Mouse (Mus musculus): Measurements from ENCODE around the gene Fndc8. TPM values are rescaled to one million over a fixed set of nuclear protein-coding genes. Genes with fewer than 3 reads are reported as not detected.
A peak's percentile ranks its signal among the peaks of the same experiment; 100 is the strongest.
"Not testable (repeated sequence)": the region's sequence is repeated elsewhere in the genome, so short reads cannot be mapped to it uniquely, and the experiment has no call there.

Fndc8 gene
- polyA plus RNA-seq, 1 experiment from 2014 or later: 0.24 TPM

DNA sequence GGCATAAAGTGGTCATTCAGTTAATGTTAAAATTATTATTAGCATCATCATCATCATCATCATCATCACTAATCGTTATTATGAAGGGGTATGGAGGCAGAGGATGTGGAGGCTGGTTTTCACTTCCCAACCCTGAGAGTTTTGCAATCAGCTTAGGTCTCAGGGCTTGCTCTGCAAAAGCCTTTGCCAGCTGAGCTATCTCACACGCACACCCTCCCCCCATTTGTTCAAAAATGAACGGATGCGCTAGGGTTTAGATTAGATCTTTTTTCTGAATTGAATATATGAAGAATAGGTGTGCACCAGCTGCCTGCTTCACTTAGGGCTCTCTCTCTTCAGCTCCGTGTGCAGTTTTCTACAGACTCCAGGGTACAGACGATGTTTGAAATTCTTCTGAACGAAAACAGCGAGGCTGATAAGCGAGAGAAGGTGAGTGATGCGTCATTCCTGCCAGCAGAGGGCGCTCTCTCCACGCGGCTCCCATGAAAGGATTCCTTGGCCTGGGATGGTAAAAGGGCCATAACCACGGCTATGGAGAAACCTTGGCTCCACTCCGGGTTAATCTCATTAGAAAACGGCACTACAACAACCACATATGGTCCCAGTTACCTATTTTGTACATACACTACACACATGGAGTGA is 22.9 kb downstream of the Fndc8 start:
- H3K27me3 ChIP-seq (replicated peaks; ENCODE audit: insufficient read depth, low read length): no peaks in the 10 kb centered on the region
- H3K4me1 ChIP-seq (ENCODE audit: insufficient read depth, low read depth, low read length): no peaks in the 10 kb centered on the region
- H3K27ac ChIP-seq (ENCODE audit: low read length): no peak overlapping the region
- H3K4me2 ChIP-seq (replicated peaks; ENCODE audit: low read depth, low read length): no peak overlapping the region
- ATAC-seq (peak; percentile 57), DNase-seq (ENCODE audit: low spot score) (peak; percentile 73)
- no peaks in the 10 kb centered on the region for H3K9me3 ChIP-seq (ENCODE audit: low read length)
- no peak overlapping the region for H3K4me3 ChIP-seq (ENCODE audit: low read depth, low read length)
- WGBS: 4% methylated on average over 16 of the region's 16 CpGs
- no peaks in the 10 kb centered on the region for H3K36me3 ChIP-seq (ENCODE audit: insufficient read depth, low read length)
- TF ChIP-seq CTCF (IDR thresholded peaks at IDR 0.05) (peak; percentile 99), EP300 (IDR thresholded peaks at IDR 0.05) (no peak)
- H3K9ac ChIP-seq (replicated peaks; ENCODE audit: low read depth): no peak overlapping the region

GRCm38 (mm10) chr11:82920768-82921167 is 28.8 kb downstream of the Fndc8 start:
- H3K4me1 ChIP-seq (ENCODE audit: insufficient read depth, low read depth, low read length): no peaks in the 10 kb centered on the region
- no peak for TF ChIP-seq EP300 (IDR thresholded peaks at IDR 0.05)
- no peak for TF ChIP-seq CTCF (IDR thresholded peaks at IDR 0.05)
- 28% methylated on average over 10 of the region's 10 CpGs for WGBS
- no peaks in the 10 kb centered on the region for H3K9me3 ChIP-seq (ENCODE audit: low read length)
- H3K27me3 ChIP-seq (replicated peaks; ENCODE audit: insufficient read depth, low read length): no peaks in the 10 kb centered on the region
- H3K36me3 ChIP-seq (ENCODE audit: insufficient read depth, low read length): no peaks in the 10 kb centered on the region
- H3K4me3 ChIP-seq (ENCODE audit: low read depth, low read length): no peak overlapping the region
- H3K9ac ChIP-seq (replicated peaks; ENCODE audit: low read depth): no peak overlapping the region
- no peak for DNase-seq (ENCODE audit: low spot score)
- ATAC-seq: no peak
- no peak overlapping the region for H3K27ac ChIP-seq (ENCODE audit: low read length)
- H3K4me2 ChIP-seq (replicated peaks; ENCODE audit: low read depth, low read length): no peak overlapping the region

GRCm38 (mm10) chr11:82921691-82922090 is 29.8 kb downstream of the Fndc8 start:
- H3K27ac ChIP-seq (ENCODE audit: low read length): no peak overlapping the region
- H3K36me3 ChIP-seq (ENCODE audit: insufficient read depth, low read length): no peaks in the 10 kb centered on the region
- no peaks in the 10 kb centered on the region for H3K27me3 ChIP-seq (replicated peaks; ENCODE audit: insufficient read depth, low read length)
- 76% methylated on average over 4 of the region's 4 CpGs for WGBS
- H3K4me2 ChIP-seq (replicated peaks; ENCODE audit: low read depth, low read length): no peak overlapping the region
- H3K4me1 ChIP-seq (ENCODE audit: insufficient read depth, low read depth, low read length): no peaks in the 10 kb centered on the region
- TF ChIP-seq EP300 (IDR thresholded peaks at IDR 0.05) (no peak), CTCF (IDR thresholded peaks at IDR 0.05) (no peak)
- H3K9me3 ChIP-seq (ENCODE audit: low read length): no peaks in the 10 kb centered on the region
- no peak overlapping the region for H3K9ac ChIP-seq (replicated peaks; ENCODE audit: low read depth)
- H3K4me3 ChIP-seq (ENCODE audit: low read depth, low read length): no peak overlapping the region
- DNase-seq (ENCODE audit: low spot score) (no peak), ATAC-seq (no peak)

GRCm38 (mm10) chr11:82923910-82924309 is 32.0 kb downstream of the Fndc8 start:
- H3K4me3 ChIP-seq (ENCODE audit: low read depth, low read length); H3K9ac ChIP-seq (replicated peaks; ENCODE audit: low read depth); DNase-seq (ENCODE audit: low spot score); ATAC-seq; H3K27me3 ChIP-seq (replicated peaks; ENCODE audit: insufficient read depth, low read length); H3K36me3 ChIP-seq (ENCODE audit: insufficient read depth, low read length); H3K27ac ChIP-seq (ENCODE audit: low read length); H3K4me2 ChIP-seq (replicated peaks; ENCODE audit: low read depth, low read length); H3K9me3 ChIP-seq (ENCODE audit: low read length); H3K4me1 ChIP-seq (ENCODE audit: insufficient read depth, low read depth, low read length): not testable (repeated sequence)
- 34% methylated on average over 6 of the region's 6 CpGs for WGBS

DNA sequence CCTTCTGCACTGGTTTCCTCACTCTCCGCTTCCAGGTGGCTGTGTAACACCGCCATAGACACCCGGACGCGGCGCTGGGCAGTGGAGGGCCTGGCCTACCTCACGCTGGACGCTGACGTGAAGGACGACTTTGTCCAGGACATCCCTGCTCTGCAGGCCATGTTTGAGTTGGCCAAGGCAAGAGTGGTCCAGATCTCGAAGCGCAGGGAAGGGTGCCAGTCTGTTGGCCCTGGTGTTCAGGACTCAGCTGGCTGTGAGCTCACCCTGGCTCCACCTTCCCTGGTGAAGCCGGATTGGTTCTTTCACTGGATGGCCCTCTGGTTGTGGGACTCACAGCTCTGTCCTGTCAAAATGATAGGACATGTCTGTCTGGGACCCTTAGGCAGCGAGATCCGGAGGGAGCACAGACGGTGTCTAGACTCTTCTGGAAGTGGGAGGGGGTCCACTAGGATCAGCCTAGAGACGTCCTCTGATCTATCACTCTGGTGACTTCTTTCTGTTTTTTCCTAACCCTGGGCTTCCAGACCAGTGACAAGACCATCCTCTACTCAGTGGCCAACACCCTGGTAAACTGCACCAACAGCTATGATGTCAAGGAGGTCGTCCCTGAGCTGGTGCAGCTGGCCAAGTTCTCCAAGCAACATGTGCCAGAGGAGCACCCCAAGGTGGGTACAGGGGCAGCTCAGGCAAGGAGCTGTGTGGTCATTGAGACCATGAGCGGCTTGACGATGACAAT is 37.1 kb downstream of the Fndc8 start:
- no peaks in the 10 kb centered on the region for H3K9me3 ChIP-seq (ENCODE audit: low read length)
- H3K4me1 ChIP-seq (ENCODE audit: insufficient read depth, low read depth, low read length): no peaks in the 10 kb centered on the region
- TF ChIP-seq CTCF (IDR thresholded peaks at IDR 0.05) (no peak), EP300 (IDR thresholded peaks at IDR 0.05) (no peak)
- 27% methylated on average over 20 of the region's 20 CpGs for WGBS
- H3K36me3 ChIP-seq (ENCODE audit: insufficient read depth, low read length): no peaks in the 10 kb centered on the region
- ATAC-seq: no peak
- no peak overlapping the region for H3K9ac ChIP-seq (replicated peaks; ENCODE audit: low read depth)
- H3K4me3 ChIP-seq (ENCODE audit: low read depth, low read length): no peak overlapping the region
- no peak for DNase-seq (ENCODE audit: low spot score)
- no peak overlapping the region for H3K4me2 ChIP-seq (replicated peaks; ENCODE audit: low read depth, low read length)
- H3K27me3 ChIP-seq (replicated peaks; ENCODE audit: insufficient read depth, low read length): 0 out of 2 replicates have a peak, but pooled peaks cover 5% of the 10 kb centered on the region
- H3K27ac ChIP-seq (ENCODE audit: low read length): no peak overlapping the region

- H3K4me3 ChIP-seq (ENCODE audit: low read depth, low read length): peak overlapping the region; percentile 63; the same call in 1 of the 2 replicates
- ATAC-seq (no peak), DNase-seq (ENCODE audit: low spot score) (peak; percentile 21)
- H3K9ac ChIP-seq (replicated peaks; ENCODE audit: low read depth): no peak overlapping the region
- 33% methylated on average over 3 of the region's 3 CpGs for WGBS
- H3K27ac ChIP-seq (ENCODE audit: low read length): no peak overlapping the region
- H3K36me3 ChIP-seq (ENCODE audit: insufficient read depth, low read length): no peaks in the 10 kb centered on the region
- TF ChIP-seq CTCF (IDR thresholded peaks at IDR 0.05) (no peak), EP300 (IDR thresholded peaks at IDR 0.05) (no peak)
- H3K4me2 ChIP-seq (replicated peaks; ENCODE audit: low read depth, low read length): no peak overlapping the region; the same call in 1 of the 2 replicates
- no peaks in the 10 kb centered on the region for H3K4me1 ChIP-seq (ENCODE audit: insufficient read depth, low read depth, low read length)
- H3K9me3 ChIP-seq (ENCODE audit: low read length): no peaks in the 10 kb centered on the region
- H3K27me3 ChIP-seq (replicated peaks; ENCODE audit: insufficient read depth, low read length): 0 out of 2 replicates have a peak, but pooled peaks cover 8% of the 10 kb centered on the region
Measured at GRCm38 (mm10) chr11:82929633-82929950, 37.7 kb downstream of the Fndc8 start.

- ATAC-seq; H3K36me3 ChIP-seq (ENCODE audit: insufficient read depth, low read length); H3K9me3 ChIP-seq (ENCODE audit: low read length); H3K4me1 ChIP-seq (ENCODE audit: insufficient read depth, low read depth, low read length); H3K27ac ChIP-seq (ENCODE audit: low read length); DNase-seq (ENCODE audit: low spot score); H3K27me3 ChIP-seq (replicated peaks; ENCODE audit: insufficient read depth, low read length): not testable (repeated sequence)
- Histone ChIP-seq H3K4me3 (ENCODE audit: low read depth, low read length) (peak overlapping the region; percentile 63), H3K9ac (replicated peaks; ENCODE audit: low read depth) (peak overlapping the region; percentile 46; the same call in 1 of the 2 replicates), H3K4me2 (replicated peaks; ENCODE audit: low read depth, low read length) (peak overlapping the region; percentile 88)
- WGBS: 6% methylated on average over 51 of the region's 85 CpGs
Measured at GRCm38 (mm10) chr11:82930391-82930955, 38.5 kb downstream of the Fndc8 start.

DNA sequence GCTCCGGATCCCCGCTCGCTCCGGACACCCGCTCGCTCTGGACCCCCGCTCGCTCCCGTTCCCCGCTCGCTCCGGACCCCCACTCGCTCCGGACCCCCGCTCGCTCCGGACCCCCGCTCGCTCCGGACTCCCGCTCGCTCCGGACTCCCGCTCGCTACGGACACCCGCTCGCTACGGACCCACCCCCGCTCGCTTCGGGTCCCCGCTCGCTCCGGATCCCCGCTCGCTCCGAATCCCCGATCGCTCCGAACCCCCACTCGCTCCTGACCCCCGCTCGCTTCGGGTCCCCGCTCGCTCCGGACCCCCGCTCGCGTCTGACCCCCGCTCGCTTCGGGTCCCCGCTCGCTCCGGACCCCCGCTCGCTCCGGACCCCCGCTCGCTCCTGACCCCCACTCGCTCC is 39.2 kb downstream of the Fndc8 start:
- Histone ChIP-seq H3K27ac (ENCODE audit: low read length) (peak overlapping the region; percentile 47; the same call in 1 of the 2 replicates), H3K4me2 (replicated peaks; ENCODE audit: low read depth, low read length) (peak overlapping the region; percentile 88), H3K9ac (replicated peaks; ENCODE audit: low read depth) (peak overlapping the region; percentile 46), H3K4me3 (ENCODE audit: low read depth, low read length) (peak overlapping the region; percentile 63)
- not testable (repeated sequence) for H3K4me1 ChIP-seq (ENCODE audit: insufficient read depth, low read depth, low read length); ATAC-seq; H3K27me3 ChIP-seq (replicated peaks; ENCODE audit: insufficient read depth, low read length); DNase-seq (ENCODE audit: low spot score); H3K36me3 ChIP-seq (ENCODE audit: insufficient read depth, low read length); H3K9me3 ChIP-seq (ENCODE audit: low read length)
- under 1% methylated on average over 42 of the region's 63 CpGs for WGBS

All from lung, postnatal 0 days (tissue).